Mouse (Mus musculus) heart, embryonic 16.5 days (tissue): ENCODE data around the gene Zfand3. TPM values are rescaled to one million over a fixed set of nuclear protein-coding genes. Genes with fewer than 3 reads are reported as not detected.

Experiments
- ATAC-seq: fragments of 200-750 bp; cut with Nextera tagmentation; replicated peaks from 2 replicates; pipeline ENCODE4 v1.8.0; 2017; ENCODE audit warnings: moderate number of reproducible peaks; ENCODE audit not compliant: insufficient read depth, low FRiP score; ENCODE audit errors: extremely low read depth
- H3K27ac ChIP-seq: fragments of 300-500 bp; sonication (generic); 2 replicates; pipeline ENCODE4 v1.5.1; 2014; ENCODE audit warnings: mild to moderate bottlenecking, low read length, control low read depth, moderate library complexity
- H3K27me3 ChIP-seq: fragments of 300-500 bp; sonication (generic); 2 replicates; pipeline ENCODE4 v1.6.1; 2014; ENCODE audit warnings: low read length, mixed read lengths; ENCODE audit not compliant: control insufficient read depth, insufficient read depth
- H3K36me3 ChIP-seq: fragments of 300-500 bp; sonication (generic); 2 replicates; pipeline ENCODE4 v1.6.1; 2014; ENCODE audit not compliant: control insufficient read depth, insufficient read depth
- H3K4me1 ChIP-seq: fragments of 300-500 bp; sonication (generic); 2 replicates; pipeline ENCODE4 v1.6.1; 2014; ENCODE audit warnings: low read length, mixed read lengths; ENCODE audit not compliant: control insufficient read depth, insufficient read depth
- H3K4me2 ChIP-seq: fragments of 300-500 bp; sonication (generic); 2 replicates; pipeline ENCODE4 v1.6.1; 2014; ENCODE audit warnings: low read depth, mild to moderate bottlenecking, control low read depth, low read length
- H3K4me3 ChIP-seq: fragments of 300-500 bp; sonication (generic); 2 replicates; pipeline ENCODE4 v1.5.1; 2014; ENCODE audit warnings: mild to moderate bottlenecking, control low read depth, low read length
- H3K9ac ChIP-seq: fragments of 300-500 bp; sonication (generic); 2 replicates; pipeline ENCODE4 v1.6.1; 2014; ENCODE audit warnings: low read length, control low read depth
- H3K9me3 ChIP-seq: fragments of 300-500 bp; sonication (generic); replicated peaks from 2 replicates; pipeline ENCODE4 v1.6.1; 2016; ENCODE audit warnings: low read length; ENCODE audit not compliant: control insufficient read depth
- WGBS: fragments of 180-500 bp; shearing (Covaris S2); extraction: QIAGEN DNeasy Blood & Tissue Kit; methylation state at CpG from one replicate; pipeline ENCODE4 v1.1.7; 2014; 5-methylcytosine and 5-hydroxymethylcytosine counted together
- polyA plus RNA-seq: library from polyadenylated mRNA; unstranded; fragments of >200 nt; fragmentation: Nextera tagmentation; extraction: Ambion mirVana; gene quantifications from 2 replicates; pipeline ENCODE4 v1.2.1, GENCODE M21; 2015

Zfand3 gene
- polyA plus RNA-seq, 1 experiment from 2014 or later = 55.8 TPM

DNA sequence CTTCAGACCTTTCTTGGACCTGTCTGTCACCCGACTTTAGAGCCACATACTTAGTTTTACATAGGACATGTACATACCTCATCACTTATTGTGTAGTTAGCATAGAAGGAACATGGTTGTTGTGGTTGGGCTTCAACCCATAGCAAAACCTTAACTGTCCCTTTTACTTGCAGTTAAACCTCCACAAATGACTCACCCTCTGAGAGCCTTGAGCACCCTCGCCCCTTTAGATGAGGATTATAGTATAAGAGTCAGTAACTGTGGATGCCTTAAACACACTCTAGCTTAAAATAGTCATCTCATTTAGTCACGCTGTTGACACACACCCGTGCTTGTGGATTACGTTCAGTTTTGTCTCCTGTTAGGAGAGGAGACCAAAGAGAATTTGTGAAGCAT is 47.8 kb downstream of the Zfand3 start:
- H3K4me1 ChIP-seq = peaks cover 18% of the 10 kb centered on the region
- ATAC-seq = no peak
- WGBS = 52% methylated on average over 5 of the region's 5 CpGs
- H3K4me3 ChIP-seq = no peak overlapping the region
- H3K27ac ChIP-seq = peak overlapping the region; percentile 74
- no peak overlapping the region for H3K9ac ChIP-seq
- H3K9me3 ChIP-seq = no peaks in the 10 kb centered on the region
- 0 out of 2 replicates have a peak, but pooled peaks cover 2% of the 10 kb centered on the region for H3K36me3 ChIP-seq
- H3K27me3 ChIP-seq = no peaks in the 10 kb centered on the region
- H3K4me2 ChIP-seq = 0 out of 2 replicates have a peak overlapping the region, but pooled peaks have one; percentile 7

DNA sequence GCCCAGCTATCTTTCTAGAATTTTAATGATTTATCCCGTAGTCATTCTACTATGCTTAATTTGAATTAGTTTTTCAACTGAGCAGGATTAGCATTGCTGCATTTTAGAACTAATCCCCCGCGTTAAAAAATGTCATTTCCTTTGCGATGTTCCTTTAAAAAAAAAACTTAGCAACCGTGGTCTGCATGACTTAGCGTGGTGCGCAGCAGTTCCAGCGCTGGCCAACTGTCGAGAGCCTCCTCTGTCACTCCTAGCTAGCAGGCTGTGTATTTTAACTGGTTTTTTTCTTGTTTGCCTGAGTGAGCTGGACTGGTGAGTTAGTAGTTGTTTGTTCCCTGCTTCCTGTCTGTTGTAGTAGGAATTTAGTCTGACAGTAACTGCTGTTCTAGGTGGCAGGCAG is 48.9 kb downstream of the Zfand3 start:
- ATAC-seq = no peak
- peaks cover 26% of the 10 kb centered on the region for H3K4me1 ChIP-seq
- no peak overlapping the region for H3K27ac ChIP-seq
- H3K4me3 ChIP-seq = no peak overlapping the region
- 62% methylated on average over 9 of the region's 9 CpGs for WGBS
- 0 out of 2 replicates have a peak, but pooled peaks cover 2% of the 10 kb centered on the region for H3K36me3 ChIP-seq
- H3K27me3 ChIP-seq = no peaks in the 10 kb centered on the region
- no peak overlapping the region for H3K9ac ChIP-seq
- H3K4me2 ChIP-seq = no peak overlapping the region
- H3K9me3 ChIP-seq = no peaks in the 10 kb centered on the region

- Histone ChIP-seq H3K4me1 (peaks cover 28% of the 10 kb centered on the region), H3K4me2 (no peak overlapping the region), H3K27ac (no peak overlapping the region)
These were observed 49.3 kb downstream of the Zfand3 start for GRCm38 (mm10) chr17:30053871-30054270.

DNA sequence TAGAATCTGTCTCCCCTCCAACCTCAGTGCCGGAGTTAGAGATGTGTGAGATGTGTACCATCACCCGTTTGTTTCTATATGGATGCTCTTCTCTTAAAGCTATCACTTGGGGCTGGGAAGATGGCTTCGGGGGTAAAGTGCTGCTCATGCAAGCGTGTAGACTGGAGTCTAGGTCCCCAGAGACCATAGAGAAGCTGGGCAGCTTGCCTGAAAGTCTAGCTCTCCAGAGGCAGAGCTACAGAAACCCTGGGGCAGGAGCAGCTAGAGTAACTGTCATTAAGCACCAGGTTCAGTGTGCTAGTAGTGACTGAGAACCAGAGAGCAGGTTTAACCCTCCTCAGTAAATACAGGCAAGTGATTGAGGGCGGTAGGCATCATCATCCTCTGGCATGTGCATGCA is 51.7 kb downstream of the Zfand3 start:
- no peak for ATAC-seq
- Histone ChIP-seq H3K36me3 (0 out of 2 replicates have a peak, but pooled peaks cover 2% of the 10 kb centered on the region), H3K4me3 (no peak overlapping the region), H3K27me3 (no peaks in the 10 kb centered on the region), H3K4me2 (no peak overlapping the region), H3K9me3 (no peaks in the 10 kb centered on the region), H3K4me1 (peaks cover 36% of the 10 kb centered on the region), H3K9ac (no peak overlapping the region), H3K27ac (no peak overlapping the region)
- WGBS = 81% methylated on average over 5 of the region's 5 CpGs

More at GRCm38 (mm10) chr17:30053871-30054270, 49.3 kb downstream of the Zfand3 start:
- H3K9ac ChIP-seq = no peak overlapping the region
- no peaks in the 10 kb centered on the region for H3K27me3 ChIP-seq
- 73% methylated on average over 2 of the region's 2 CpGs for WGBS
- 0 out of 2 replicates have a peak, but pooled peaks cover 2% of the 10 kb centered on the region for H3K36me3 ChIP-seq
- no peak for ATAC-seq
- no peak overlapping the region for H3K4me3 ChIP-seq
- H3K9me3 ChIP-seq = no peaks in the 10 kb centered on the region

- peak overlapping the region; percentile 5 for H3K27ac ChIP-seq
- no peak overlapping the region for H3K4me3 ChIP-seq
- no peaks in the 10 kb centered on the region for H3K9me3 ChIP-seq
- no peak overlapping the region for H3K9ac ChIP-seq
- H3K27me3 ChIP-seq = no peaks in the 10 kb centered on the region
- peaks cover 20% of the 10 kb centered on the region for H3K4me1 ChIP-seq
- no peak overlapping the region for H3K4me2 ChIP-seq
- H3K36me3 ChIP-seq = 0 out of 2 replicates have a peak, but pooled peaks cover 2% of the 10 kb centered on the region
- no peak for ATAC-seq
- WGBS = 40% methylated on average over 3 of the region's 3 CpGs
These were observed 54.1 kb downstream of the Zfand3 start for GRCm38 (mm10) chr17:30058594-30058993.

DNA sequence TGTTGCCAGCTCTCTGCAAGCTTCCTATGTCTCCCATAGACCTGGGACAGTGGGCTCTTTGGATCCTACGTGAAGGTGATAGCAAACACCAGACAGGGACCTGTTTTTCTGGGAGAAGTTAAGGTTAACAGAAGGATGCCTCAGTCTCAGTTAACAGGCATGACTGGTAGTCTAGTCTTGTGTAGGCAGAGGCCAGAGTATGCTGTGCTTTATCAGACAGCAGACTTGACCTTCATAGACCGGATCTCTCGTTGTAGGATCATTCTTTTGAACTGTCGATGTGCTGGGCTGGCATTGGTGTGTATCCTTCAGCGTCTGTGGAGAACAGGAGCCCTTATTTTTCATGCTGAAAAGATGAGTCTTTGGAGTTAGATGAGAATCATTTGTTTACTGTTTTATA is 54.5 kb downstream of the Zfand3 start:
- Histone ChIP-seq H3K36me3 (0 out of 2 replicates have a peak, but pooled peaks cover 2% of the 10 kb centered on the region), H3K9ac (no peak overlapping the region), H3K9me3 (no peaks in the 10 kb centered on the region), H3K4me3 (no peak overlapping the region), H3K4me1 (peaks cover 23% of the 10 kb centered on the region), H3K27ac (peak overlapping the region; percentile 5), H3K27me3 (no peaks in the 10 kb centered on the region), H3K4me2 (no peak overlapping the region)
- WGBS = 44% methylated on average over 5 of the region's 5 CpGs
- no peak for ATAC-seq

DNA sequence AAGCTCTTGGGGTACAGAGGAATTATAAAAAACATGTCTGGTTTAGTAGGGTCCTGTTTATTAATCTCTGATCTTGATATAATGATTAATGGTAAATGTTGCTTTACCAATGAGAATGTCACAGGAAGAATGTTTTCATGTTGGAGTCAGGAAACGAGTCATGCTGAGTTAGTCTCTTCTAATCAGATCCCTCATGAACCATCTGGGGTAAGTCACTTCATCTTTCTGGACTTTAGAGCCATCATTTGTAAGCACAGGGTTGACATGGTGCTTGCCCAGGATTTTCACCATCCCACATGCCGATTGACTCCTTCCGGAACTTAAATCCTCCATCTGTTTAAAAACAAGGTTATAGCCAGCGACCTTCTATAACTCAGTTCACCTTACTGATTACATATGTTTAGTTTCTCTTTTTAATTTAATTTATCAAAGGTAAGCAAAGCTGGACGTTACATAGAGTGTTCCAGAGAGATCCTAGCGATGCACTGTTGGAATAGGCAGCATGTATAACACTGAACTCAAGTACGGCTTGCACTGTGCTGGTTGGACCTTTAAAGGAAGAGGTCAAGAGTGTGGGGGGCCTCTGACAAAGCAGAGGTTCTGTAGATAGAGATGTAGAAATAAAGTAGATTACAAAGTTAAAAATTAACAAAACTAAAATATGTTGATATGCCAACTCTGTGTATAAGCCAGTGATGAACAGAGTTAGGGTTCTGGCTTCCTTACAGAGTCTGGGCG is 56.7 kb downstream of the Zfand3 start:
- 77% methylated on average over 8 of the region's 8 CpGs for WGBS
- H3K27ac ChIP-seq = no peak overlapping the region
- ATAC-seq = no peak
- no peak overlapping the region for H3K9ac ChIP-seq
- no peak overlapping the region for H3K4me2 ChIP-seq
- H3K9me3 ChIP-seq = no peaks in the 10 kb centered on the region
- H3K4me1 ChIP-seq = peaks cover 25% of the 10 kb centered on the region
- H3K36me3 ChIP-seq = no peaks in the 10 kb centered on the region
- no peaks in the 10 kb centered on the region for H3K27me3 ChIP-seq
- no peak overlapping the region for H3K4me3 ChIP-seq

GRCm38 (mm10) chr17:30063849-30064248 is 59.3 kb downstream of the Zfand3 start:
- no peak overlapping the region for H3K4me3 ChIP-seq
- no peaks in the 10 kb centered on the region for H3K9me3 ChIP-seq
- H3K27ac ChIP-seq = no peak overlapping the region
- no peak for ATAC-seq
- no peak overlapping the region for H3K4me2 ChIP-seq
- 33% methylated on average over 3 of the region's 3 CpGs for WGBS
- H3K9ac ChIP-seq = no peak overlapping the region
- H3K4me1 ChIP-seq = peaks cover 14% of the 10 kb centered on the region
- no peaks in the 10 kb centered on the region for H3K27me3 ChIP-seq
- H3K36me3 ChIP-seq = no peaks in the 10 kb centered on the region

- no peak overlapping the region for H3K9ac ChIP-seq
- no peaks in the 10 kb centered on the region for H3K27me3 ChIP-seq
- H3K36me3 ChIP-seq = no peaks in the 10 kb centered on the region
- H3K9me3 ChIP-seq = no peaks in the 10 kb centered on the region
- peaks cover 5% of the 10 kb centered on the region; the same call in 1 of the 2 replicates for H3K4me1 ChIP-seq
- no peak overlapping the region for H3K4me3 ChIP-seq
- 71% methylated on average over 4 of the region's 4 CpGs for WGBS
- no peak for ATAC-seq
- no peak overlapping the region for H3K4me2 ChIP-seq
- no peak overlapping the region for H3K27ac ChIP-seq
These were observed 60.2 kb downstream of the Zfand3 start for GRCm38 (mm10) chr17:30064746-30065145.
